Mouse (Mus musculus): ENCODE data around the gene Vmn2r63. TPM values are rescaled to one million over a fixed set of nuclear protein-coding genes. Genes with fewer than 3 reads are reported as not detected.
"Not testable (repeated sequence)": the region's sequence is repeated elsewhere in the genome, so short reads cannot be mapped to it uniquely, and the experiment has no call there.

Gene Vmn2r63
- polyA plus RNA-seq, 1 experiment: 0.07 TPM

GRCm38 (mm10) chr7:42866801-42867458 is 66.7 kb downstream of the Vmn2r63 start, which contains the start of gene Gm2381:
Gene Gm2381, minus strand, starts transcription at chr7:42867234.
- H3K4me3 ChIP-seq (ENCODE audit: low read depth, low read length): peak within 1 kb of the TSS; percentile 74
- H3K27me3 ChIP-seq (ENCODE audit: control insufficient read depth, insufficient read depth, low read length, poor library complexity, severe bottlenecking); H3K9me3 ChIP-seq (replicated peaks; ENCODE audit: control insufficient read depth, insufficient read depth, low read length, poor library complexity, severe bottlenecking); H3K4me1 ChIP-seq (ENCODE audit: control insufficient read depth, insufficient read depth, low read length); H3K36me3 ChIP-seq (ENCODE audit: control insufficient read depth, insufficient read depth, low read length, poor library complexity, severe bottlenecking): not testable (repeated sequence)
- TF ChIP-seq POLR2A (IDR thresholded peaks at IDR 0.05; ENCODE audit: insufficient read depth, low read length): peak; percentile 57
- 0 out of 2 replicates have a peak within 1 kb of the TSS, but pooled peaks have one; percentile 30 for H3K27ac ChIP-seq (ENCODE audit: insufficient read depth, low read length)
- H3K9ac ChIP-seq (ENCODE audit: low read depth, poor library complexity, severe bottlenecking): peak within 1 kb of the TSS; percentile 33

Other genes starting within 250 kb of the Vmn2r63 start
- 22.5 and 22.9 TPM in 2 replicates for gene Zfp975, start 241.1 kb downstream of the Vmn2r63 start, polyA plus RNA-seq (2011; ENCODE audit: insufficient read depth, insufficient read length, low read depth, missing spikeins)
- 25.2 and 32.4 TPM in 2 replicates for gene Gm17067, start 206.8 kb downstream of the Vmn2r63 start, polyA plus RNA-seq (2011; ENCODE audit: insufficient read depth, insufficient read length, low read depth, missing spikeins)
- gene Vmn2r62, start 140.3 kb downstream of the Vmn2r63 start, polyA plus RNA-seq (2011; ENCODE audit: insufficient read depth, insufficient read length, low read depth, missing spikeins): not detected in 2 replicates
- gene Gm2381, start 66.6 kb downstream of the Vmn2r63 start, polyA plus RNA-seq (2011; ENCODE audit: insufficient read depth, insufficient read length, low read depth, missing spikeins): 14.1 and 14.2 TPM in 2 replicates
- not detected in 2 replicates for gene Gm9268, start 84.9 kb upstream of the Vmn2r63 start, polyA plus RNA-seq (2011; ENCODE audit: insufficient read depth, insufficient read length, low read depth, missing spikeins)
- 26.1 and 29.6 TPM in 2 replicates for gene Zfp936, start 180.4 kb upstream of the Vmn2r63 start, polyA plus RNA-seq (2011; ENCODE audit: insufficient read depth, insufficient read length, low read depth, missing spikeins)

Measured in ES-Bruce4 (cell line).